Mouse (Mus musculus): ENCODE measurements around the gene Bclaf3. TPM values are rescaled to one million over a fixed set of nuclear protein-coding genes. Genes with fewer than 3 reads are reported as not detected.
"Not testable (repeated sequence)": the region's sequence is repeated elsewhere in the genome, so short reads cannot be mapped to it uniquely, and the experiment has no call there.

Bclaf3 gene
- total and polyA plus RNA-seq, 2 experiments from 2014 or later: 1.1 to 6.1 TPM

DNA sequence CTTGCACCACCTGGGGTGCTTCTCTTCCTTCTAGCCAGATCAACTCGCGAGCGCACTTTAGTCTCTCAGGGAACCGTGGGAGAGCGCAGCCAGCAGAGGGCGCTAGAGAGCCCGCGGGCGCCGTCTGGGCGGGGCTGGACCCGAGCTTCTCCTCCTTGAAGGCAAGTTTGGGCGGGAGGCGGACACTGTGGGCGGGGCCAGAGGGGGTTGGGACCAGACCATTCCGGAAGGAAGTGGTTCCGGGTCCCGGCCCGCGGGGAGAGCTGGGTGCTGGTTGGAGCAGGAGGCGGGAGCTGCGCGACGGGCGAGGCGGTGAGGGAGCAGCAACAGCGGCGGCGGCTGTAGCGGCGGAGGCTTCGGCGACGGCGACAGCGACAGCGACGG is 5.9 kb downstream of the Bclaf3 start:
- Histone ChIP-seq H3K9ac (replicated peaks; ENCODE audit: low read depth, low read length) (peak overlapping the region; percentile 66), H3K27me3 (ENCODE audit: control insufficient read depth, insufficient read depth, low read length) (no peaks in the 10 kb centered on the region), H3K27ac (ENCODE audit: low read depth) (peak overlapping the region; percentile 82), H3K36me3 (replicated peaks; ENCODE audit: control insufficient read depth, insufficient read depth, low read length) (no peaks in the 10 kb centered on the region), H3K4me2 (ENCODE audit: low read depth, low read length) (peak overlapping the region; percentile 78), H3K4me3 (ENCODE audit: low read depth, low read length) (peak overlapping the region; percentile 69), H3K4me1 (ENCODE audit: control insufficient read depth, insufficient read depth) (no peaks in the 10 kb centered on the region), H3K9me3 (replicated peaks; ENCODE audit: control insufficient read depth, low read length) (no peaks in the 10 kb centered on the region)
- ATAC-seq (ENCODE audit: insufficient read depth, low read depth) (peak; percentile 99), DNase-seq (ENCODE audit: low spot score) (peak; percentile 89)
- 14% methylated on average over 36 of the region's 38 CpGs for WGBS
- peak; percentile 84 for TF ChIP-seq CTCF (IDR thresholded peaks at IDR 0.05; ENCODE audit: low read depth)
- 0 out of 2 replicates have a peak, but pooled peaks have one; percentile 10 for TF ChIP-seq EP300 (IDR thresholded peaks at IDR 0.05; ENCODE audit: low read depth)

DNA sequence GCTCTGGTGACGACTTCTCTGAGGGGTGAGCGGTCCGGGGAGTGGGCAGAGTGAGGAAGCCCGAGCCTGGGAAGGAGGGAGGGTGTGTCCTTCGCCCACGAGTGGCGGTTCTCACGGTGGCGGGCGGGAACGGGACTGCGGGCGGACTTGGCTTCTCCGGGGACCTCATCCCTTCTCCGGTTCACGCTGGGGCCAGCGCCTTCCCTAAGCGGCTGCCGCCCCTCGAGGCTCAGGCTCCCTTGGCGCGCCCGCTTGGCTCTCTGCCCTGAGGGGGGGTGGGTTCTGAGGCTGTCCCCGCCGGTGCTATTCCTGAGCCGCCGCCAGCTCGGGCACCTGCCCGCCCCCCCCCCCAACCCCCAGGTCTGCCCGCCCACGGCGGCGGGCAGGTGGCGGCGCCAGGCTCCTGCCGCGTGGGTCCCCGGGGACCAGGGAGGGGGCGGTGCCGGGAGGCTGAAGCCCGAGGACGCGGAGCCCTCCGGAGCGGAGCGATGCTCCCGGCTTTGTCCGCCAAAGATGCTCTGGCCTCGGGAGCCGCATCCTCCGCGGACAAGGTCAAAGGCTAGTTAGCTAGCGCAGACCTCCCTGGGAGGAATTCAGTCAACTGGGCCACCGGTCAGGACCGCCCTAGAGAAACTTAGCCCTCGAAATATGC is 6.4 kb downstream of the Bclaf3 start:
- Histone ChIP-seq H3K9me3 (replicated peaks; ENCODE audit: control insufficient read depth, low read length) (no peaks in the 10 kb centered on the region), H3K4me3 (ENCODE audit: low read depth, low read length) (peak overlapping the region; percentile 69), H3K9ac (replicated peaks; ENCODE audit: low read depth, low read length) (peak overlapping the region; percentile 66), H3K36me3 (replicated peaks; ENCODE audit: control insufficient read depth, insufficient read depth, low read length) (no peaks in the 10 kb centered on the region), H3K4me1 (ENCODE audit: control insufficient read depth, insufficient read depth) (no peaks in the 10 kb centered on the region), H3K27me3 (ENCODE audit: control insufficient read depth, insufficient read depth, low read length) (no peaks in the 10 kb centered on the region), H3K27ac (ENCODE audit: low read depth) (peak overlapping the region; percentile 82), H3K4me2 (ENCODE audit: low read depth, low read length) (peak overlapping the region; percentile 78)
- ATAC-seq (ENCODE audit: insufficient read depth, low read depth): peak; percentile 59
- TF ChIP-seq CTCF (IDR thresholded peaks at IDR 0.05; ENCODE audit: low read depth) (no peak), EP300 (IDR thresholded peaks at IDR 0.05; ENCODE audit: low read depth) (no peak)
- no peak for DNase-seq (ENCODE audit: low spot score)
- WGBS: 9% methylated on average over 38 of the region's 56 CpGs

GRCm38 (mm10) chrX:159541936-159542335 is 15.4 kb downstream of the Bclaf3 start:
- Histone ChIP-seq H3K27ac (ENCODE audit: low read depth) (no peak overlapping the region), H3K4me1 (ENCODE audit: control insufficient read depth, insufficient read depth) (no peaks in the 10 kb centered on the region), H3K9ac (replicated peaks; ENCODE audit: low read depth, low read length) (no peak overlapping the region), H3K4me3 (ENCODE audit: low read depth, low read length) (no peak overlapping the region), H3K4me2 (ENCODE audit: low read depth, low read length) (no peak overlapping the region), H3K36me3 (replicated peaks; ENCODE audit: control insufficient read depth, insufficient read depth, low read length) (no peaks in the 10 kb centered on the region), H3K9me3 (replicated peaks; ENCODE audit: control insufficient read depth, low read length) (no peaks in the 10 kb centered on the region), H3K27me3 (ENCODE audit: control insufficient read depth, insufficient read depth, low read length) (no peaks in the 10 kb centered on the region)
- no peak for DNase-seq (ENCODE audit: low spot score)
- no peak for TF ChIP-seq CTCF (IDR thresholded peaks at IDR 0.05; ENCODE audit: low read depth)
- TF ChIP-seq EP300 (IDR thresholded peaks at IDR 0.05; ENCODE audit: low read depth): no peak
- no peak for ATAC-seq (ENCODE audit: insufficient read depth, low read depth)
- WGBS: 76% methylated on average over 18 of the region's 18 CpGs

- Histone ChIP-seq H3K4me1 (ENCODE audit: control insufficient read depth, insufficient read depth) (no peaks in the 10 kb centered on the region), H3K9ac (replicated peaks; ENCODE audit: low read depth, low read length) (no peak overlapping the region), H3K36me3 (replicated peaks; ENCODE audit: control insufficient read depth, insufficient read depth, low read length) (no peaks in the 10 kb centered on the region), H3K4me2 (ENCODE audit: low read depth, low read length) (no peak overlapping the region), H3K27me3 (ENCODE audit: control insufficient read depth, insufficient read depth, low read length) (no peaks in the 10 kb centered on the region), H3K4me3 (ENCODE audit: low read depth, low read length) (no peak overlapping the region), H3K27ac (ENCODE audit: low read depth) (no peak overlapping the region), H3K9me3 (replicated peaks; ENCODE audit: control insufficient read depth, low read length) (no peaks in the 10 kb centered on the region)
- DNase-seq (ENCODE audit: low spot score): no peak
- 84% methylated on average over 5 of the region's 5 CpGs for WGBS
- TF ChIP-seq CTCF (IDR thresholded peaks at IDR 0.05; ENCODE audit: low read depth) (no peak), EP300 (IDR thresholded peaks at IDR 0.05; ENCODE audit: low read depth) (no peak)
- ATAC-seq (ENCODE audit: insufficient read depth, low read depth): no peak
These were observed 20.6 kb downstream of the Bclaf3 start for GRCm38 (mm10) chrX:159547093-159547492.

DNA sequence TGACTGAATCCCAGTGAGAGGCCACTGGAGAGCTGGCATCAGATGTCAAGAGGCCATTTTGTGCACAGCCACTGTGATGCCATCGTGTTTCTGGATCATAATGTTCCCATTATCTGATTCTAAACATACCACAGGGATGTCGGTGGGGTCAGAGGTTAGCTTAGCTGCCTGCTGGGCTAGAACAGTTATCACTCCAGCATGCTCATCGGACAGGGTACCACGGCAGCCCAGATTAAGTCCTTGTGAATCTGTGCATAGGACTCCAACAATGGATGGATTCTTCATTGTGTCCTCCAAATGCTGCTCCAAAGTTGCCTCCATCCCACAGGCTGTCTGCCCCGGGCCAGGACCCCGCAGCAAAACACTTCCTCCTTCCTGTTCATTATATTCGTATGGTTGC is 58.2 kb downstream of the Bclaf3 start:
- H3K9me3 ChIP-seq (replicated peaks; ENCODE audit: control insufficient read depth, low read length); H3K4me3 ChIP-seq (ENCODE audit: low read depth, low read length); DNase-seq (ENCODE audit: low spot score); H3K4me1 ChIP-seq (ENCODE audit: control insufficient read depth, insufficient read depth); H3K36me3 ChIP-seq (replicated peaks; ENCODE audit: control insufficient read depth, insufficient read depth, low read length); H3K4me2 ChIP-seq (ENCODE audit: low read depth, low read length); H3K27me3 ChIP-seq (ENCODE audit: control insufficient read depth, insufficient read depth, low read length); H3K27ac ChIP-seq (ENCODE audit: low read depth); H3K9ac ChIP-seq (replicated peaks; ENCODE audit: low read depth, low read length); ATAC-seq (ENCODE audit: insufficient read depth, low read depth): not testable (repeated sequence)
- WGBS: 79% methylated on average over 7 of the region's 7 CpGs

DNA sequence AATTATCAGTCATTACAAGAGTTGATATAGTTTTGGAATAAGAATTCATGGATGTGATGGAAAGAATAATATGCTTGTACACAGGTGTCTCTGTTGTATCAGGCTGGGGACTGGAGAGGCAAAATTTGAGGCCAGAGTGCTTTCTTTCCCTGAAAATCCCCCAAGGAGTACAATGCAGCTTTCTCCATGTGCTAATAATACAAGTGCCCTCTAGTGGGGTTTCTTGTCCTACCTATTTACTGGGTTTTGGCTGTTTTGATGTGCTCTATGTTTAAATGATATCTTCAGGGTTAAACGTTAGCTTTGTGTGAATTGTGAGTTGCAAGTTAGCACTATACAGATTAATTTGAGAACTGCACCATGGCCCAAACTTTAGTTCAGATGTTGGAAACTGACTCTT is 65.1 kb downstream of the Bclaf3 start:
- H3K36me3 ChIP-seq (replicated peaks; ENCODE audit: control insufficient read depth, insufficient read depth, low read length): no peaks in the 10 kb centered on the region
- WGBS: 65% methylated on average over 1 of the region's 1 CpGs
- no peaks in the 10 kb centered on the region for H3K27me3 ChIP-seq (ENCODE audit: control insufficient read depth, insufficient read depth, low read length)
- H3K9ac ChIP-seq (replicated peaks; ENCODE audit: low read depth, low read length): no peak overlapping the region
- H3K4me3 ChIP-seq (ENCODE audit: low read depth, low read length): no peak overlapping the region
- TF ChIP-seq EP300 (IDR thresholded peaks at IDR 0.05; ENCODE audit: low read depth): no peak
- no peak for TF ChIP-seq CTCF (IDR thresholded peaks at IDR 0.05; ENCODE audit: low read depth)
- H3K9me3 ChIP-seq (replicated peaks; ENCODE audit: control insufficient read depth, low read length): no peaks in the 10 kb centered on the region
- no peak overlapping the region for H3K4me2 ChIP-seq (ENCODE audit: low read depth, low read length)
- no peak for DNase-seq (ENCODE audit: low spot score)
- no peak overlapping the region for H3K27ac ChIP-seq (ENCODE audit: low read depth)
- no peaks in the 10 kb centered on the region for H3K4me1 ChIP-seq (ENCODE audit: control insufficient read depth, insufficient read depth)
- no peak for ATAC-seq (ENCODE audit: insufficient read depth, low read depth)
